Mouse (Mus musculus) gastrocnemius, adult 18-20 months (tissue): ENCODE data around the gene Capzb. TPM values are rescaled to one million over a fixed set of nuclear protein-coding genes. Genes with fewer than 3 reads are reported as not detected.

ENCODE experiments used
- DNase-seq: peaks from one replicate; pipeline ENCODE4 v3.0.0; 2021; ENCODE audit warnings: low spot score
- long read RNA-seq, 2 experiments: library from polyadenylated mRNA; stranded (forward); transcript quantifications; one replicate each; pipeline ENCODE4 v2.0.0; 2021
- total RNA-seq, 2 experiments: library from RNA; stranded (reverse); gene quantifications; 2 replicates each; pipeline ENCODE4 v1.2.3; 2021

Gene Capzb
- total RNA-seq = 100 to 1,000 TPM; 416 to 422 TPM
- long read RNA-seq, experiment 1, transcript Capzb-203 (10 exons, 1,702 nt) = major isoform, 461 of 527 reads
- long read RNA-seq, experiment 1, transcript Capzb-204 (9 exons, 1,674 nt) = minor isoform, 17 of 527 reads
- long read RNA-seq, experiment 1, partial matches to known transcripts = 22 of 527 reads
- long read RNA-seq, experiment 1, other reads (novel, unspliced or antisense) = 27 of 527 reads
- long read RNA-seq, experiment 2, transcript Capzb-204 (9 exons, 1,674 nt) = minor isoform, 10 of 379 reads
- long read RNA-seq, experiment 2, transcript Capzb-203 (10 exons, 1,702 nt) = major isoform, 335 of 379 reads
- long read RNA-seq, experiment 2, partial matches to known transcripts = 19 of 379 reads
- long read RNA-seq, experiment 2, other reads (novel, unspliced or antisense) = 15 of 379 reads

DNA sequence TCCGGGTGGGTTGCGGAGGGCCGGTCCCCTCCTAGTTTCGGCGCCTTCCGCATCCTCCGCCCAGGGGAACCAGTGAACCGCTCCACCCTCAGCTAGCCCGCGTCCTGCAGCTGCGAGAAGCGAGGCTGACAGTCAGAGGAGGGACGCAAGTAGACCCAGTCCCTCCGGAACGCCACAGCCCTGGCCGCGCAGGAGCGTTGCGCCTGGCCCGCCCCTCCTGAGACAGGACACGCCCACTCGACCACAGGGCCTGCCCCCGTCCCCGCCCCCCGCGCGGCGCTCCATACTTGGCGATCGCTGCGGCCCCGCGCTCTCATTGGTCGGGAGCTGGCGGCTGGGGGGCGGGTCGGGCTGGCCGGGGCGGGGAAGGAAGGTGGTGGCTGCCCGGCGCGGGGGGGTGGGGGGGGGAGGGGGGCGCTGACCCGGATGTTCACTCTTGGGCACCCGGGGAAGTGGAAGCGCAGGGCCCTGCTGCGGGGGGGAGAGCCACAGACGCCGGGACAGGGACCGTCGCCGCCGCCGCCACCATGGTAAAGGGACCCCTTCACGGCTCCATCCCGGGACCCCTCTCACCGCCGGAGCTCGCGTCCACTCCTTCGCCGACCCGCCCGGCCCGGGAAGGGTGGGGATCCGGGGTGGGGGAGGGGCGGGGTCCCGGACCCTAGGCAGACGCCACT is at the start of gene Capzb:
Gene Capzb (plus strand): TSS at position 401 of the 677 bp plus-strand sequence.
- peak; percentile 95 for DNase-seq

DNA sequence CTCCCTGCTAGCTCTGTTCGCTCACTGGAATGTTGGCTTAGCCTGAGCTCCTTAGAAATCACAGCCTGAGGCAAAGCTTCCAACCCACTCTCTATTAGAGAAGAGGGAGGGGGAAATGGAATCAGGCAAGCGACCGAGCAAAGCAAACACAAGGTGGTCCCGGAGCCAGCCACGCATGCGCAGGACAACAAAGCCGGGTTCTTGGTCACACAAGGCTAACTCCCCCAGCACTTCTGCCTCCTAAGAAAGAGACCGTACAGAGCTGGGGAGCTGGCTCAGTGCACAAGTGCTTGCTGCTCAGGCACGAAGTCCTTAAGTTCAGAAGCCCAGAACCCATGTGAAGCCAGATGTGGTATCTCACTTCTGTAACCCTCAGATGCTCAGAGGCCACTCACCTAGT is 49.7 kb upstream of the Capzb start:
- DNase-seq = no peak

DNA sequence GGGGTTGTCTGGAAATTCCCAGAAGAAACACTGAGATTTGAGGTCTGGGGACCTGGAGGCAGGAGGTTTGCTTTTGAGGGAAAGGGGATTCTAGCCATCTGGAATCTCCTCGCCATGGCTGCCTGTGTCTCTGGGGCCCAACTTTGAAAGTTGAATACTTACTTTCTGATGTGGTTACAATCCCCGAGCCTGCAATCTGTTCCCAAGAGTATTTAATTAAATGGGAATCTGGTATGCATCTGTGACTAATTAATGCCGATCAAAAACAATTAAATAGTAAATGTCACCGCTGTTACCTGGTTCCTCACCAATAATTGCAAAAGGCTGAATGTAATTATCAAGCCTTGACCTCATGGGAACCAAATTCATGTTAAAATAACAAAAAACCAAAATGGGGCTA is 48.1 kb upstream of the Capzb start:
- no peak for DNase-seq

GRCm38 (mm10) chr4:139145156-139145555 is 47.5 kb upstream of the Capzb start:
- no peak for DNase-seq

- DNase-seq = peak; percentile 70
These were observed 45.9 kb upstream of the Capzb start for GRCm38 (mm10) chr4:139146760-139147159.

GRCm38 (mm10) chr4:139151370-139151769 is 41.3 kb upstream of the Capzb start:
- no peak for DNase-seq

DNA sequence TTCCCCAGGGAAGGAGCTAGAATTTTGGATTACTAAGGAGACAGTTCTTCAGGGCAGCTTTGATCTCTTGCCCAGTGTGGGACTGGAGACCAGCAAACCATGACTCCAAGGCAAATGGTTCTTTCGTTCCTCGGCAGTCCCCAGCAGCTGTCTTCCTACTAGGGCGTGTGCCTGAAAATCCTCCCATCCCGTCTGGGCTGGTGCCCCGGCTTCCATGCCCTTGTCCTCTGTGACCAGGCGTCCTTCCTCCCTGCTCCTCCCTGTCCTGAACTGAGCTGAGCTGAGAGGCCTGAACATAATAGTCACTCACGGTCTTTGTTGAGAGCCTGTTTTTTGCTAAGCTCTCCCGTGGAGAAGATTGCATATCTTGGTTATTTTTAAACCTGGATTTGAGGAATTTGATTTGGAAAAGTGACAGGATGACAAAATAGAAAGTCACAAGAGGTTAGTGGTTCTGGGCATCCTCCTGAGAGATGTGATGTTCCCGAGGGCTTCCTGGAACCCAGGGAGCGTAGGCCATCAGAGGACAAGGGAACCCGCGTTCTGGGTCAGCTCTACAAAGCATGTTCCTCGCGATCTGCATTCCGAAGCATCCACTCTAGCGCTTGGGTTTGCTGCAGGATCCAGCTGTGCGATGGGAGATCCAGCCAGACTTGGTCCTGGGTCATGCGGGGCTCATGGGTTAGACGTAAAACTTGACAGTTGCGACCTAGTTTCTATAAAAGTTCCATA is 38.0 kb upstream of the Capzb start:
- peak; percentile 75 for DNase-seq

DNA sequence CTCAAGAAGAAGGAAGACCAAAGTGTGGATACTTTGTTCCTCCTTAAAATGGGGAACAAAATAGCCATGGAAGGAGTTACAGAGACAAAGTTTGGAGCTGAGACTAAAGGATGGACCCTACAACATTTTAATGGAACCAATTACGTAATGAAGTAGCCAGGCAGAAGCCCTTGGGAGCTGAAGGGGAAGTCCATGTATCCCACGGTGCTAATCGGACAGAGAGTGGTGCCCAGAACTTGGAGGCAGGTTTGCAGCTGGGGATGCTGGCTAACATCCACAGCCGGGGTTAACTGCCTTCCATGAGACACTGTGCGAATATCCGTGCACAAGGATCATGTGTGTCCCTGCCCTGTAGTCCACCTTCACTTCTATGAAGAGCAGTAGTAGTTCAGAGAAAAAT is 36.2 kb upstream of the Capzb start:
- no peak for DNase-seq

DNA sequence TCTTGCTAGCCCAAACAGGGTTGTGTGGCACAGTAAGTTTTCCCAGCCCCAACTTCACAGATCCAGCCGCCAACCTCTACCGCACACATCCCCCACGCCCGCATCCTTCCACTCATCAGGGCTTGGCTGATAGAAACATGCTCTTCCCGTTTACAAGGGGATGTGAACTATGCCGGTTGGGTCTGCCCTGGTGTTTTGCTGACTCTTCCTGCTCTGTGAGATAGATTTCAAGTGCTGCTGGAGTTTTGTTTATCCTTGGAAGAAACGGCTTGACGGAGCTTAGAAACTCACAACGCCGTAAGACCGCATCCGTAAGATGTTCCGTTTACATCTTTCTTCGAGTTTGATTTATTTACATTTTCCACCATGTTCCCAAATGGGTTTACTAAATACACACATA is 34.3 kb upstream of the Capzb start:
- DNase-seq = no peak

GRCm38 (mm10) chr4:139161076-139161475 is 31.6 kb upstream of the Capzb start:
- DNase-seq = no peak

- DNase-seq = no peak
These were observed 28.6 kb upstream of the Capzb start for GRCm38 (mm10) chr4:139164082-139164481.

- DNase-seq = no peak
These were observed 27.4 kb upstream of the Capzb start for GRCm38 (mm10) chr4:139165259-139165658.

DNA sequence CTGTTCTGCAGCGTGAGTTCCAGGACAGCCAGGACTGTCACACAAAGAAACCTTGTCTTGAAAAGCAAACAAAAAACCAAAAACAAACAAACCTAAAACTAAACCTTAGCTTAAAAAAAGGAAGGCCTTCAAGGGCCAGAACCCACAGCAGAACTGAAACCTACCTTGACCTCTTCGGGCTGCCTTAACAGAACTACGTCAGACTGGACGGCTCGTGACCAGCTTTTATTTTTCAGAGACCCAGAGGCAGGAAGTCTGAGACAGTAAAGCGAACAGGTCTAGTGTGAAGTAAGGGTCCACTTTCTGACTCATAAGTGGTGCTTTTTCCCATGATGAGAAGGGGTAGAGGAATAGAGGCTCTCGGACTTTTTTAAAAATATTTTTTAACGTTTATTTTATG is 26.5 kb upstream of the Capzb start:
- no peak for DNase-seq

DNA sequence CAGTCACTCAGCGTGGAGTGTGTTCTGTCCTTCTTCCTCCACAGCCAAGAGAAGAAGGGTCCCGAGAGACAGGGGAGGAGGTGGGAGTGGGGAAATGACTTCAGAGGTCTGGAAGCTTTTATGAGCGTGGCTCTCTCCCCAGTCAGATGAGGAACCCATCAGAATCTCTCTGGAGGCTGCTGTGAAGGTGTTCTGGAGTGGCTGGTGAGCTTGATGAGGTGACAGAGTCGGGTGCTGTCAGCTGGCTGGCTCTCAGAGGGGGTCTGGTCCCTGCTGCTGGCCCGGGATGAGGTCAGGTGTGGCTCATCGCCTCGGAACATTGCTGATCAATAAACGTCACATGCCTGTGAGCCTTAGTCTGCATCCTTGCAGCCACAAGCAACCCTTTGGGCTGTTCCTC is 25.6 kb upstream of the Capzb start:
- peak; percentile 42 for DNase-seq

DNA sequence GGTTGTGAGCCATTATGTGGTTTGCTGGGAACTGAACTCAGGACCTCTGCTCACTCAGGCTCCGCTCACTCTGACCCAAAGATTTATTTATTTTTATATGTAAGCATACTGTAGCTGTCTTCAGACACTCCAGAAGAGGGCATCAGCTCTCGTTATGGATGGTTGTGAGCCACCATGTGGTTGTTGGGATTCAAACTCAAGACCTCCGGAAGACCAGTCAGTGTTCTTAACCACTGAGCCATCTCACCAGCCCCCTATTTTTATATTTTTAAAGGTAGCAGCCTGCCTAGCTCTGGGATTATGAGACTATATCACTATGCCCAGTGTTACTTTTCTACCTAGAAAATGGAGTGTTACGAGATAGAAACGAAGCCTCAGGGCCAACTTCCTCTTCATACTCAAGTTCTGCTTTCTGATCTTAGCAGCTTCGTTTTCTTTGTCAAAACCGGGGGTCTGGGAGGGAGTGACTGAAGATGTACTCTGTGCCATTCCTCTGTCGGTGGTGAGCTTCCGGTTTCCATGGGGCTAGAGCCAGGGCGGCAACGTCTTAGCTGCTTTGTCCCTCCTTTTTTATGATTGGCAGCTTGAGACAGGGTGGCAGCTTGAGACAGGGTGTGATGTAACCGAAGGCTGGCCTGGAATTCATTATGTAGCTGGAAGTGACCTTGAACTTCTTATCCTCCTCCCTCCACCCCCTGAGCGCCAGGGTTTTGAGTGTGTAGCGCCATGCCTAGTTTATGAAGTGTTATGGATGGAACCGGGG is 23.5 kb upstream of the Capzb start:
- no peak for DNase-seq

DNA sequence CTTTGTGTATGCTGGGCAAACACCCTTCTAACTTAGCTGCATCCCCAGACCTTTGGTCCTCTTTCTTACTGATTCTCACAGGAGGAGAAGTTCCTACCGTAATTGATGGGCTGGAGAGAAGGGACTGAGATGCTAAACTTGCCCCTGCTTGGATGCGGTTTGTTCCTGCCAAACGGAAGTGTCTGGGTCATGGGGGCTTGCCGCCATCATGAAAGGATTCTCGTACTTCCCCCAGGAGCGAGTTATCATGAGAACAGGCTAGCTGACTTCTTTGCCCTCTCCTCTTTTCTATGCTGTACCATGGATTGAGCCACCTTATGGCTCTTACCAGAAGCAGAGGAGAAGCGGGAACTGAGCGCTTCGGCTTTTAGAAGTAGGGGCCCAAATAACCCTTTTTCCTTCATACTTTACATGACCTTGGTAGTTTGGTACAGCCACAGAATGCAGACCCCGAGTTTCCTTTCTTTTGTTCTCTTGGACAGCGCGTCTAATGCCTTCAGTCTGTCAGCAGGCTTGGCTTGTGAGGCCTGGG is 22.9 kb upstream of the Capzb start:
- DNase-seq = no peak

- peak; percentile 88 for DNase-seq
These were observed 17.4 kb upstream of the Capzb start for GRCm38 (mm10) chr4:139175061-139175971.

GRCm38 (mm10) chr4:139176023-139176422 is 16.7 kb upstream of the Capzb start:
- DNase-seq = peak; percentile 52

DNA sequence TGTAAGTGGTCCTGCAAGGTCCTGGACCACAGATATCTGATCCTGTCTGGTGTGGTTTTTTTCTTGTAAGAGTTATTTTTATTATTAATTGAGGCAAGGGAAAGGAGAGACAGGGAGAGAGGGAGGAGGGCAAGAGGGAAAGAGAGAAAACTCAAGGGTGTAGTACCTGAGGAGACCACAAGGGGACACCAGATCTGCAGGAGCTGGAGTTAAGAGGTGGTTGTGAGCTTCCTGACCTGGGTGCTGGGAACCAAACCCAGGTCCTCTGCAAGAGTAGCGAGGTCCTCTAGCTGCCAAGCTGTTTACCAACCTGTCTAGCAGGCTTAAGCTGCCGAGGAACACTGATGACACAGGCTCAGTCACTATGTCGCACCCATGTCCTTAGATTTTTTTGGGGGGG is 14.8 kb upstream of the Capzb start:
- no peak for DNase-seq

DNA sequence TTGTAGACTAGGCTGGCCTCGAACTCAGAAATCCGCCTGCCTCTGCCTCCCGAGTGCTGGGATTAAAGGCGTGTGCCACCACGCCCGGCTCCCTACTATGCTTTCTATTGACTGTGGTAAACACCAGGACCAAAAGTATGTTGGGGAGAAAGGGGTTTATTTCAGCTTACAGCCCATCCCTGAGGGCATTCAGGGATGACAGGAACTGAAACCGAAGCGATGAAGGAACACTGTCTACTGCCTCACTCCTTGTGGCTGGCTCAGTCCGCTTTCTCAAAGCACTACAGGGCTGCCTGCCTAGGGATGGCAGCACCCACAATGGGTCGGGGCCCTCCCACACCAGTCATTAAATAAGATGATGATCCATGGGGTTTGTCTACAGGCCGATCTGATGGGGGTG is 14.3 kb upstream of the Capzb start:
- no peak for DNase-seq
